Mouse (Mus musculus): ENCODE results near the gene Dlgap1.

Gene Dlgap1

GRCm38 (mm10) chr17:69969021-69969815, at the start of gene Dlgap1:
Gene Dlgap1, plus strand, starts transcription at chr17:69969073.
- DNase-seq (ENCODE audit: low read depth, low spot score), result peak; percentile 4

DNA sequence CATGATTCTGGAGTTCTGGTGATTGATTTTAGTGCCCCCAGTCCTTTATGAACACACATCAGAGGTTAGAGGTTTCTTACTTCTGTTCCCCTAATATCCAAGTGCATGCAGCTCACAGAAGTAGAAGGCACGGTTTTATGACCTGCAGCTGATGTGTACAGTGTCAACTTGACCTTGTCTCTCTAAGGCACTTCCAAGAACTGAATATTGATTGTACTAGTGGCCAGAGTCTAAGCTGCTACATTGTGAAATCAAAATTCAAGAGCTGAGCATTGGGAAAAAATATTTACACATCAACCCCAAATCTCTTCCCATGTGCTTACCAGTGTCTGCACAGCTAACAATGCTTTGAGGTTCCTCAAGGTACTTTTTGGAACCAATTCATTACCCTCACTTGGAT, 13.9 kb upstream of the Dlgap1 start:
- DNase-seq (ENCODE audit: low read depth, low spot score), result no peak

DNA sequence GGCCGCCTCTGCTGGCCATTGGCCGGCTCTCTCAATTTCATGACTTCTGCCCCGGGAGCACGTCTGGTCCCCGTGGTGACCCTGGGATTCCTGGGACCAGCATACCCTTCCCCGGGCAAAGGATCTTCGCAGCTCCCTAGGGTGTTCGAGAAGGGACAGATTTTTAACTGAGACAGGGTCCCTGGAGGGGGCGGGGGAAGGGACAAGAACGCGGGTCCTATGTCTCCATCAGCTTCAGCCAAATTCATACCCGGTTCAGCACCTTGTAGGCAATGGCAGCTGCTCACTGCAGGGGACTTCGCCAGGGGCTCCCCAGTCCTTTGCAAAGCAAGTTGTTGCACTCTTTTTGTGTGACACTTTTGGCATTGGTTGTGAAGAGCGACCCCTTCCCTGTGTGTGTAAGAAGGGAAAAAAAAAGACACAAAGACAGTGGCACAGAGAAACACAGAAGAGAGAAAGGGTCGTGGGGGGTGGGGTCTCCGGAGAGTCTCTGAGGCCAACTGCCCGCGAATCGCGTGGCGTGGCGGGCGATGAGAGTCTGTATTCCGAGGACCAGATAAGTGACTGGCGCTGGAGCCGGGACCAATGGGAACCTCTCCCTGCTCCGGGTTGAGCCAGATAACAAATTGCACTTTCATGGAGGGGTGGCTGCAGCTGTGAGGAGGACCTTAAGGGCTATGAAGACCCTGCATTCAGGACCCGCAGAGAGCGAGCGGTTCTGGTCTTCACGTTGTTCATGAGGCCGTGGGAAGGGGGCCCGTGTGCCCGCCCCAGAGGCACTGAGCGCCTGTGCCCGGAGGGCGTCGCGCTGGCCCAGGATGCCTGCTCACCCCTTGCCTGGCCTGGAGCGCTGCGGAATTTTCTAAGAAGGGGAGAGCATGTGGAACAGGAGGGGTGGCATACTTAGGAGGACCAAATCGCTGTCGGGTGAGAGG, 1.2 kb downstream of the Dlgap1 start:
- DNase-seq (ENCODE audit: low read depth, low spot score), result no peak

DNA sequence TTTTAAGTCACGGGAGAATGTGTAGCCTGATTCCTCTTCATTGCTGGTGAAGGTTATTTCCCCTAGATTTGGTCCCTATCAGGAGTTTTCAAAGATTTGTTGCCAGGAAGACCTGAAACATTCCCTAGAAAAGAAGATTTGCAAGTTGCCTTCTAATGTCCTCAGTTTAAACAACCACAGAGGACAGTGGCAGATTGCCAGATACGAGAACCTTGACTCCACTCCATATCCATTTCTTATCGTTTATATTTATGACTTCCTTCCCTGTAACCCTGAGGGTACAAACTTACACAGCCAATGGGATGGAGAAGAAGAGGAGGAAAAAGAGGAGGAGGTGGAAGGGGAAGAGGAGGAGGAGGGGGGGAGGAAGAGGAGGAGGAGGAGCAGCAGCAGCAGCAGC, 4.2 kb downstream of the Dlgap1 start:
- DNase-seq (ENCODE audit: low read depth, low spot score), result no peak

DNA sequence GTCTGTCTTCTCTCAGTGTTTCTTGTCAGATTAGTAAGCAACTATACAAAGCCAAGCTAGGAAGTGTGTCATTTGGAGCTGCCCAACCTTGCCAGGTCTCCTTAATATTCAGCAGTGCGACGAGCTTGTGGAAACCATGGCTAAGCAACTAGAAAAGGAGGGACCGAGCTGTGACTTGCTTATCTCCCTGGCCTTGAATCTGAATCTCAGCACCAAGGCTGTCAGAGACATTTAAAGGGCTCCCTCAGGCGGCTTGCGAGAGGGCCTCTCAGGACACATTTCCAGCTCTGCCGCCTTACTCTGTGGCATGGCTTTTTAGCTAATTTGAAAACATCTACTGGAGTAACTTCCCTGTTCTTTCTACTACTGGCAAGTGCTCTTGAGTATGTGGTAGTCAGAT, 5.1 kb downstream of the Dlgap1 start:
- no peak for DNase-seq (ENCODE audit: low read depth, low spot score)

DNA sequence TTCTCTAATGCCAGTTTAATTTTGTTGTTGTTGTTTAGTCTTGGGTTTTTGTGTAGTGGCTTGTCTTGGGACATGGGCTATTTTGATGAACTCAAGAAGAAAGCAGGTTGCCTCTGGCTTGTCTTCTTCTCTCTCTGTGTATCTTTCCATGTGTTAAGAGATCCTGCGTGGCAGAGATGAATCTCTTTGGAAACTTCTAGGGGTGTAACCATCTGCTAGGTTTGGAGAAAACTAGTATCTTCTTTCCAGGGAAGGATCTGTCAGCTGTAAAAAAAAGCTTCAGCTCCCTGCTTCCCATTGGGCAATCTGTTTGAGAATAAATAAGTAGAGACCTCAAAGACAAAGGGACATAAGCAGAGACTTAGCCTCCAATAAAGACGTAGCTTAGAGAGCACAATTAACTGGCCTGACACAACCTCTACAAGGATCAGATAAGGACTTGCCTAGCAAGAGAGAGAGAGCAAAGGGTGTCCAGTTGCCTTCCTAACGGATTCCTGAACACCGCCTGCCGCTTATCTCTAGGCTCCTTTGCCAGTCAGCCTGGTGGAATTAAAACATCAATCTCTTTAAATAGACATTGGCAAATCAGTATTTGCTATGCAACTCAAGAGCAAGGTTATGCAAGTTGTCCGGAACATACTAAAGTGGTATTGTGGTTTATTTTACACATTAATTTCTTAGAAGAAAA, 13.5 kb downstream of the Dlgap1 start:
- no peak for DNase-seq (ENCODE audit: low read depth, low spot score)

DNA sequence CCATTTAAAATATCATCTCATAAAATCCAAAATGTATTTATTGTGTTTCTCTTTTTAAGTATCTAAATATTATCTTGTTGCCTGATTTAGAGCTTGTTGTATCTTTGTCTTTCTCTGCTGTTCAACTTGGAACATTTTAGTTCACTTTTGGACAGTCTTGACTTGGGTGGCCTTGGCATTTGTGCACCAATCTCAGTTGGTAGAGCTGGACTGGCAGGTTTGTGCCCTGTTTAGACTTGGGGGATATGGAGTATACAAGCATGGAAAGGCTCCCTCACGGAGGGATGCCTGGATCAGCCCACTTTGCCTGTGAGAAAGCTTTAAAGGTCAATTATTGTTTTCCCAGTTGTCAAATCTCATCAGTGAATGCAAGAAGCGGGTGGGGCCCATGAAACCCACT, 27.5 kb downstream of the Dlgap1 start:
- DNase-seq (ENCODE audit: low read depth, low spot score), result no peak

GRCm38 (mm10) chr17:70002026-70002425, 33.2 kb downstream of the Dlgap1 start:
- no peak for DNase-seq (ENCODE audit: low read depth, low spot score)

DNA sequence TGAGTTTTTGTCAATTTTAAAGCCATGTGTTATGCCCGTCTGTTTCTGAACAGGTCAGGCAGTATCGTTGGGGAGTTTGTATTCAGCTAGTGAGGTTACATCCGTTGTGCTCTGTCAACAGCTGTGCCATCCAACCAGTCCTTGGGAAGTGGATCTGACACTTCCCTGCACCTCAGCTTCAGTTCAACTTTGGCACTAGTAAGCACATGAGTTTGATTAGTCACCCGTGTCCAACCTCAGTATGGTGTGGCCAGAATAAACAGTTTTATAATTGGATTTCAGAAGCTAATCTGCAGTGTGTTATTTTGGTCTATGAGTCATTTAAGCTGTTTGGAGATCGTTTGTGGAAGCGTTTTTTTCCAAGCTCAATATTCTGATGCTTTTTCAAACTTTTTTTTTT, 35.8 kb downstream of the Dlgap1 start:
- DNase-seq (ENCODE audit: low read depth, low spot score), result no peak

DNA sequence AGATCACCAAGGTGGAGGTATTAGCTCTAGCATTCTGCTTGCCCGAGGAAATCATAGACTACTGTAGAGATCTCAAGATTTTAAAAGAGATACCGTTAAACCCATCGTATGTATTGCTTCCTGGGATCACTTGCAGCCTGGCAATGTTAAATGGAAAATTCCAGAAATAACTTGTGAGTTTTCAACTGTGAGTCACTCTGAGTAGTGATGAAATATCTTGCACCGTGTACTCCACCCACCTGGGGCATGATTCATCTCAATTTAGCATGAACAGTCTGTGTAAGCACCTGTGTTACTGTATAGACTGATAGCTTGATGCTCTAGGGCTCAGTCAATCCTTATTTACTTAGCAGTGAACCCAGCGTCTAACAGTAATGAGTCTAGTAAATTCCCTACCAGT, 38.7 kb downstream of the Dlgap1 start:
- no peak for DNase-seq (ENCODE audit: low read depth, low spot score)

- DNase-seq (ENCODE audit: low read depth, low spot score), result no peak
These were observed 47.6 kb downstream of the Dlgap1 start for GRCm38 (mm10) chr17:70016511-70016910.

- no peak for DNase-seq (ENCODE audit: low read depth, low spot score)
These were observed 51.5 kb downstream of the Dlgap1 start for GRCm38 (mm10) chr17:70020376-70020775.

DNA sequence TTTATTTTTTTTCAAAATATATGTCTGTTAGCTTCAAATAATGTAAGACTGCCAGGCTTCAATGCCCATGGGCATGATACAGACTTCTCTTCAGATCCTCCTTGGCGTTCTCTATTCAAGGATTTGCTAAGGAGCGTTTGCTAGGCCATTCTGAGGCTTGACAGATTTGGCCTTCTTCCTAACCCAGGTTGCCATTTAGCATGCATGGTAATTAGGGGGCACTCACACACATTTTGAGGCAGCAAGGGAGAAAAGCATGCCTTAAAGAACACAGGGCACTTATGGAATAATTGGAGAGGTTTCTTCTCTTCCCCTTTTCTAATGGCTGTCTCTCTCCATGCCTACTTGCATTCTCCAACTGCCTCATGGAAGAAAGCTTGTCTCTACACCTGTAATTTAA, 53.7 kb downstream of the Dlgap1 start:
- DNase-seq (ENCODE audit: low read depth, low spot score), result no peak

GRCm38 (mm10) chr17:70034862-70035261, 66.0 kb downstream of the Dlgap1 start:
- no peak for DNase-seq (ENCODE audit: low read depth, low spot score)

DNA sequence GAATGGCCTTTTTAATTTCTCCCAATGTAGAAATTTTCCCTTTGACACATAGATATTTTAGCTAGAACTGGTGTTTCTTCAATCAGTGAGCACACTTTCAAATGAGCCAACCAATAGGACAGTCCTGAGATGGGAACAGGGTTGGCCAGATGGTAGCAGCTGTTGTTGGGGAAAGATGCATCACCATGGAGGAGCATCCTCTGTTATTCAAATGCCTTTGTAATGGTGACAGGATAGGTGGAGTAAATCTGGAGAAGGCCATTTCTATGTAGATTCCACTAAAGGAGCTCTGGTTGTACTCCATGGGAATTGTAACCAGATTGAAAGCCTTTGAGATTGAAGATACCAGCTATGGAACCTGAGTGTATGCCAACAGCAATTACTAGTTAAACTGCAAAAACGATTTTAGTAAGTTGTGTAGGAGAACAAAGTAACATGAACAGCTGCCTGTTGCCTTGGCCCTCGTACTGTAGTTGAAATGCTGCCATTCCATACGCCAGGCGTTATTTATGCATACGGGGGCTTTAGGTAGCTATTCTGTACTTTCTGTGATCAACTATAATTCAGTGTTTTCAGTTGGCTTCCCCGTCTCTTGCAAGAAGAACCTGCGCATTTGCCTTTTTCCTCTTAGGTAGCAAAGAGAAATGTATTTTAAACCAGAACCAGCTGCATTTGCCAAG, 72.0 kb downstream of the Dlgap1 start:
- DNase-seq (ENCODE audit: low read depth, low spot score), result no peak

GRCm38 (mm10) chr17:70068281-70068680, 99.4 kb downstream of the Dlgap1 start:
- DNase-seq (ENCODE audit: low read depth, low spot score), result no peak

GRCm38 (mm10) chr17:70072066-70072465, 103.2 kb downstream of the Dlgap1 start:
- no peak for DNase-seq (ENCODE audit: low read depth, low spot score)

GRCm38 (mm10) chr17:70088220-70088619, 119.3 kb downstream of the Dlgap1 start:
- DNase-seq (ENCODE audit: low read depth, low spot score), result no peak

DNA sequence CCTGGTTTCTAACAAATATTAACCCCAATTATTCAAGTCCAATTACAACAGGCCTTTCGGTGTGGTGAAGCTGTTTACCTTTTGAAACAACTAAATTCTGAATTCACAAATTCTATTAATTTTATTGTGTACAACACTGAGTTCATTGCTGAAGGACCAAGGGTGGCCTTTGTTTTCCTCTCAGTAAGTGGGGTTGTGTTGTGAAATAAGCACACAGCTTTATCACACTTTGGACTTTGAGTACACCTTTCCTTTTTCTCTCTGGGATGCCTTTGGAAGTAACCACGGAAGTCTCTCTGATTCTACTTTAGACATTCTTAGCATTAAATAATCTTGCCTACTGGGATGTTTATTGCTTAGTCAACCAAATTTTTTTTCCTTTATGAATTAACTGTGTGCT, 121.9 kb downstream of the Dlgap1 start:
- no peak for DNase-seq (ENCODE audit: low read depth, low spot score)

DNA sequence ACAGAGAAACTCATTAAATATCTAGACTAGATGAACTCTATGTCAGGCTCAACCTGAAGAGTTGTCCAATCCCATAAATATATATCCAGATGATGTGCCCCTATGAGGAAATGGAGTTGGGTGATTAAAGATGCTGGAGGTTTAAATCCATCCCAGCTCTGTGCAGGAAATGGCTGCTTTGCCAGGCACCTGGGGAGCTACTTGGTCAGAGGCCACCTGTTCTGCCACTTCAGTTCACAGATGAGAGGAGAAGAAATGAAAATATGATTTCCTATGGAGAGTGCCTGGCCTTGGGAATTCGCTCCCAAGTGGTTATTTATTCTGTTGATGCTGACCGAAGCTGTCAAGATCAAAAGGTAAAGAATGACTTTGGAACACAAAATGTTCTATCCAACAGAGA, 160.3 kb downstream of the Dlgap1 start:
- no peak for DNase-seq (ENCODE audit: low read depth, low spot score)

GRCm38 (mm10) chr17:70169831-70170230, 201.0 kb downstream of the Dlgap1 start:
- no peak for DNase-seq (ENCODE audit: low read depth, low spot score)
